Comparison of ENCODE assay signal across 8 mouse cellular contexts in the genomic region with DNA sequence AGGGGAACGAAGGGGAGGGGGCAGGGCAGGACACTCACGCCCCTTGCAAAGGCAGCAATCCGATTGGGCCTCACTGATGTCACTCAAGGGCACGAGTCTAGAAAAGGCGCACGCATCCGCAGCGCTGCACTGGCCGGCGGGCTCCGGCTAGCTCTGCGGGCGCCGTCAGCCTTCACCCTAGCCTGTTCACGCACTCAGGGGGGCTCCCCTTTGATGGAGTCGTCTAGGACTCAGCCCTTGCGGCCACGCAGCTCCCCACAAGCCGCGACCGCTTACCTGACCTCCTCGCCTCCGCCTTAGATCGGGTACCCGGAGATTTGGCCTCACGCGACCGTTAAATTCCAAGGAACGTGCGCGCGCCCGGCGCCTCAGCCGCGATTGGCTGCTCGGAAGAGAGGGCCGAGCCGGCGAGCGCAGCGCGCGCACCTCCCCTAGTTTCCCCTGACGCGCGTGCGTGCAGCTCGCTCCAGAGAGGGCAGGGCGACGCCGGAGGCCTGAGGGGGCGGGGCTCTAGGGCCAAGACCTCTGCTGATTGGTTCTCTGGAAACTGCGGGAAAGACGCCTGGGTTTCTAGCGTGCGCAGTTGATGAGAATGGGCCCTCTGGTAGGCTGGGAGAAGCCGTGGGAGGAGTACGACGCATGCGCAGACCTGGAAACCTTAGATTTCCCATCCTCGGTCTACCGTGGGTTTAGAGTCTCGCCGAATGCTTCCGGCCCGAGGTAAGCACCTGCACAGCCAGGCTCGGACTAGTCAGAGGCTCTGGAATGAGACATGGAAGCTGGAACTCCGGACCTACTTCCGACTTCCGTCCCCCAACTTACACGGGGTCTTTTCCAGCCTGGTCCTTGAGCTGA. TPM values are rescaled to one million over a fixed set of nuclear protein-coding genes. Genes with fewer than 3 reads are reported as not detected.
DNase-seq lines count a peak whose midpoint lies in the region; ATAC-seq lines count a peak whose summit lies in the region.

A gene (minus strand): TSS at position 463 of the 855 bp plus-strand sequence.
A gene (plus strand): TSS at position 580 of the 855 bp plus-strand sequence.

- peaks cover 13% of the 10 kb centered on the region for H3K36me3 ChIP-seq in heart, embryonic 10.5 days
- H3K36me3 ChIP-seq in kidney, embryonic 15.5 days = peaks cover 19% of the 10 kb centered on the region

- peak within 1 kb of the TSS; percentile 100 for H3K27ac ChIP-seq in heart, embryonic 10.5 days
- H3K27ac ChIP-seq in kidney, embryonic 15.5 days = peak within 1 kb of the TSS; percentile 96

- no peaks in the 10 kb centered on the region for H3K9me3 ChIP-seq in heart, embryonic 10.5 days
- H3K9me3 ChIP-seq in kidney, embryonic 15.5 days (replicated peaks) = no peaks in the 10 kb centered on the region

- ATAC-seq in erythroblast, adult 5-6 weeks (replicated peaks; ENCODE audit: low FRiP score, poor library complexity, severe bottlenecking) = peak; percentile 90
- peak; percentile 99 for ATAC-seq in kidney, embryonic 15.5 days (replicated peaks; ENCODE audit: low FRiP score)
- ATAC-seq in monocyte, adult 5-6 weeks (replicated peaks; ENCODE audit: insufficient number of reproducible peaks, low FRiP score, low TSS enrichment, poor library complexity, severe bottlenecking) = peak; percentile 96

- peak within 1 kb of the TSS; percentile 91 for H3K4me2 ChIP-seq in kidney, embryonic 15.5 days

- no peaks in the 10 kb centered on the region for H3K27me3 ChIP-seq in heart, embryonic 10.5 days (ENCODE audit: insufficient read depth, poor library complexity, severe bottlenecking)
- no peaks in the 10 kb centered on the region for H3K27me3 ChIP-seq in kidney, embryonic 15.5 days

- H3K9ac ChIP-seq in kidney, embryonic 15.5 days = peak within 1 kb of the TSS; percentile 76

- peak; percentile 98 for DNase-seq in B cell, adult 2 months
- DNase-seq in brain, adult 2 months (ENCODE audit: low read depth, low spot score) = peak; percentile 100
- DNase-seq in heart, embryonic 10.5 days (ENCODE audit: low spot score) = peak; percentile 100
- DNase-seq in liver = peak; percentile 100
- peak; percentile 99 to 100 for DNase-seq in spleen, postnatal 4 days (ENCODE audit: low spot score in 2 of 2)

- H3K4me3 ChIP-seq in heart, embryonic 10.5 days = peak within 1 kb of the TSS; percentile 90
- H3K4me3 ChIP-seq in kidney, embryonic 15.5 days (replicated peaks) = peak within 1 kb of the TSS; percentile 68

- H3K4me1 ChIP-seq in heart, embryonic 10.5 days = peaks cover 15% of the 10 kb centered on the region
- peaks cover 24% of the 10 kb centered on the region for H3K4me1 ChIP-seq in kidney, embryonic 15.5 days

- under 1% methylated on average over 72 of the region's 72 CpGs for WGBS in heart, embryonic 10.5 days
- WGBS in kidney, embryonic 15.5 days = under 1% methylated on average over 72 of the region's 72 CpGs

RNA-seq across cellular contexts. Expression of the first gene that starts in this region (rescaled TPM):
- total RNA-seq in erythroblast, adult 5-6 weeks (2015; ENCODE audit: low replicate concordance) = 3.1 and 14.4 TPM in 2 replicates
- 7.8 and 28.5 TPM in 2 replicates for total RNA-seq in erythroblast, adult 5-6 weeks (2017; ENCODE audit: low replicate concordance)
- 15.6 and 20.5 TPM in 2 replicates for polyA plus RNA-seq in heart, embryonic 10.5 days (2016; fragmentation: Nextera tagmentation; extraction: Ambion mirVana)
- 13.4 TPM in 2 replicates for polyA plus RNA-seq in kidney, embryonic 15.5 days (2015; fragmentation: Nextera tagmentation; extraction: Ambion mirVana)
- 8.3 to 21.1 TPM (median 12.8 TPM) in 3 replicates for total RNA-seq in monocyte, adult 5-6 weeks (2017)

RNA-seq across cellular contexts. Expression of the second gene that starts in this region (rescaled TPM):
- 2.3 and 2.9 TPM in 2 replicates for total RNA-seq in erythroblast, adult 5-6 weeks (2015; ENCODE audit: low replicate concordance)
- total RNA-seq in erythroblast, adult 5-6 weeks (2017; ENCODE audit: low replicate concordance) = 3.1 and 3.3 TPM in 2 replicates
- polyA plus RNA-seq in heart, embryonic 10.5 days (2016; fragmentation: Nextera tagmentation; extraction: Ambion mirVana) = 22.1 and 22.9 TPM in 2 replicates
- 20.0 and 21.7 TPM in 2 replicates for polyA plus RNA-seq in kidney, embryonic 15.5 days (2015; fragmentation: Nextera tagmentation; extraction: Ambion mirVana)
- total RNA-seq in monocyte, adult 5-6 weeks (2017) = 4.0 to 18.6 TPM (median 6.7 TPM) in 3 replicates

Comparison
In these comparisons a context has a peak if more than half of its experiments do, and no peak if none do; other contexts are left out.
1. Peak in every context shown above with its lines: DNase-seq, ATAC-seq, H3K4me3 ChIP-seq and H3K27ac ChIP-seq.